In genomic region chr12:85124751-85125150, GRCm38 (mm10) we compare ENCODE assay signal across 22 mouse cellular contexts. TPM values are rescaled to one million over a fixed set of nuclear protein-coding genes. Genes with fewer than 3 reads are reported as not detected.
DNase-seq lines count a peak whose midpoint lies in the region; ATAC-seq lines count a peak whose summit lies in the region.
"Had no signal": no experiment of that assay in that cellular context is flagged by ENCODE, and none has a peak within 500 bp of the region (broad histone marks: within the 10 kb centered on the region; RNA-seq: fewer than 3 reads in every experiment).

No protein-coding gene starts in this region.

- H3K27me3 ChIP-seq in forebrain, embryonic 11.5 days (ENCODE audit: control insufficient read depth, insufficient read depth, low read length) = no peaks in the 10 kb centered on the region
- H3K27me3 ChIP-seq in forebrain, embryonic 10.5 days (ENCODE audit: poor library complexity, severe bottlenecking) = no peaks in the 10 kb centered on the region
- H3K27me3 ChIP-seq in liver, embryonic 11.5 days (replicated peaks; ENCODE audit: control insufficient read depth, insufficient read depth, low read length) = no peaks in the 10 kb centered on the region
- H3K27me3 ChIP-seq: CH12.LX, Patski had no signal

- H3K4me3 ChIP-seq in forebrain, embryonic 11.5 days (ENCODE audit: low read depth, low read length) = no peak overlapping the region
- H3K4me3 ChIP-seq in forebrain, embryonic 10.5 days = no peak overlapping the region
- H3K4me3 ChIP-seq in liver, embryonic 11.5 days (ENCODE audit: low read depth, low read length) = no peak overlapping the region

- ATAC-seq in forebrain, embryonic 11.5 days (replicated peaks; ENCODE audit: low FRiP score) = no peak
- ATAC-seq in megakaryocyte, adult 5-6 weeks (ENCODE audit: poor library complexity, severe bottlenecking) = no peak
- ATAC-seq in liver, embryonic 11.5 days (replicated peaks; ENCODE audit: low FRiP score) = no peak
- ATAC-seq: activated CD4-positive, CD25-positive, alpha-beta regulatory T cell, adult 4 months; CD4-positive, CD25-positive, alpha-beta regulatory T cell, adult 4 months; Patski had no signal

- no peak overlapping the region for H3K27ac ChIP-seq in forebrain, embryonic 11.5 days (ENCODE audit: low read depth, low read length)
- no peak overlapping the region for H3K27ac ChIP-seq in forebrain, embryonic 10.5 days
- no peak overlapping the region for H3K27ac ChIP-seq in liver, embryonic 11.5 days (ENCODE audit: low read depth, low read length)

- no peak overlapping the region for H3K4me2 ChIP-seq in forebrain, embryonic 11.5 days (ENCODE audit: low read depth, low read length, severe bottlenecking)
- no peak overlapping the region for H3K4me2 ChIP-seq in liver, embryonic 11.5 days

- no peaks in the 10 kb centered on the region for H3K4me1 ChIP-seq in forebrain, embryonic 11.5 days (replicated peaks; ENCODE audit: control insufficient read depth, insufficient read depth, low read length)
- H3K4me1 ChIP-seq in forebrain, embryonic 10.5 days = no peaks in the 10 kb centered on the region
- no peaks in the 10 kb centered on the region for H3K4me1 ChIP-seq in liver, embryonic 11.5 days (replicated peaks; ENCODE audit: control insufficient read depth, insufficient read depth, low read length)

- H3K9ac ChIP-seq in forebrain, embryonic 11.5 days (ENCODE audit: low read length) = no peak overlapping the region
- H3K9ac ChIP-seq in liver, embryonic 11.5 days (ENCODE audit: low read depth, low read length) = no peak overlapping the region

- 91% methylated on average over 5 of the region's 5 CpGs for WGBS in forebrain, embryonic 11.5 days
- 95% methylated on average over 5 of the region's 5 CpGs for WGBS in forebrain, embryonic 10.5 days
- 95% methylated on average over 5 of the region's 5 CpGs for WGBS in liver, embryonic 11.5 days

- H3K36me3 ChIP-seq in forebrain, embryonic 11.5 days (ENCODE audit: control insufficient read depth, insufficient read depth, low read length) = peaks cover 20% of the 10 kb centered on the region
- H3K36me3 ChIP-seq in forebrain, embryonic 10.5 days (replicated peaks) = peaks cover 99% of the 10 kb centered on the region
- H3K36me3 ChIP-seq in liver, embryonic 11.5 days (ENCODE audit: control insufficient read depth, insufficient read depth, low read length) = peaks cover 53% of the 10 kb centered on the region

- H3K9me3 ChIP-seq in forebrain, embryonic 11.5 days (ENCODE audit: control insufficient read depth, low read length) = no peaks in the 10 kb centered on the region
- H3K9me3 ChIP-seq in forebrain, embryonic 10.5 days = no peaks in the 10 kb centered on the region
- no peaks in the 10 kb centered on the region for H3K9me3 ChIP-seq in liver, embryonic 11.5 days (ENCODE audit: control insufficient read depth, low read length)
- H3K9me3 ChIP-seq: G1E had no signal

- peak; percentile 13 for DNase-seq in forebrain, embryonic 11.5 days (ENCODE audit: low spot score)
- DNase-seq in forebrain, embryonic 10.5 days (ENCODE audit: extremely low spot score, low spot score) = no peak
- peak; percentile 70 for DNase-seq in fat pad, adult 2 months (ENCODE audit: extremely low read depth, low read depth, low spot score)
- peak; percentile 69 for DNase-seq in gonadal fat pad, adult 2 months (ENCODE audit: low read depth)
- no peak for DNase-seq in liver, embryonic 11.5 days (ENCODE audit: low spot score)
- DNase-seq: adrenal gland, adult 2 months; adrenal gland, adult 8-10 months; adrenal gland, postnatal 10 days; adrenal gland, postnatal 14 days; adrenal gland, postnatal 25 days; adrenal gland, postnatal 36 days; B cell, adult 2 months; cerebellum, adult 11 months; cerebellum, adult 11-12 months; cerebellum, adult 18-20 months had no signal

RNA-seq across cellular contexts. Expression of gene Dlst, which starts 14.1 kb away (rescaled TPM):
- polyA plus RNA-seq in forebrain, embryonic 11.5 days (2014; fragmentation: Nextera tagmentation; extraction: Ambion mirVana) = 118 TPM in 2 replicates
- 113 and 122 TPM in 2 replicates for polyA plus RNA-seq in forebrain, embryonic 10.5 days (2016; fragmentation: Nextera tagmentation; extraction: Ambion mirVana)
- polyA plus RNA-seq in gonadal fat pad, adult 2 months (2012; rRNA removed) = 125 and 132 TPM in 2 replicates
- 68.1 and 91.8 TPM in 2 replicates for total RNA-seq in megakaryocyte, adult 5-6 weeks (2015)
- total RNA-seq in megakaryocyte, adult 5-6 weeks (2017) = 166 and 175 TPM in 2 replicates
- polyA plus RNA-seq in liver, embryonic 11.5 days (2014; fragmentation: Nextera tagmentation; extraction: Ambion mirVana) = 139 and 143 TPM in 2 replicates

RNA-seq across cellular contexts. Expression of gene Prox2, which starts 14.2 kb away (rescaled TPM):
- 2.5 and 3.5 TPM in 2 replicates for polyA plus RNA-seq in forebrain, embryonic 11.5 days (2014; fragmentation: Nextera tagmentation; extraction: Ambion mirVana)
- polyA plus RNA-seq in forebrain, embryonic 10.5 days (2016; fragmentation: Nextera tagmentation; extraction: Ambion mirVana) = 2.3 and 2.7 TPM in 2 replicates
- 3.0 and 3.4 TPM in 2 replicates for polyA plus RNA-seq in gonadal fat pad, adult 2 months (2012; rRNA removed)
- 1.6 and 3.1 TPM in 2 replicates for total RNA-seq in megakaryocyte, adult 5-6 weeks (2015)
- 2.0 and 6.0 TPM in 2 replicates for total RNA-seq in megakaryocyte, adult 5-6 weeks (2017)
- polyA plus RNA-seq in liver, embryonic 11.5 days (2014; fragmentation: Nextera tagmentation; extraction: Ambion mirVana) = 3.8 and 4.3 TPM in 2 replicates

RNA-seq across cellular contexts. Expression of gene Rps6kl1, which starts 26.3 kb away (rescaled TPM):
- polyA plus RNA-seq in forebrain, embryonic 11.5 days (2014; fragmentation: Nextera tagmentation; extraction: Ambion mirVana) = 1.9 and 2.8 TPM in 2 replicates
- polyA plus RNA-seq in forebrain, embryonic 10.5 days (2016; fragmentation: Nextera tagmentation; extraction: Ambion mirVana) = 0.89 and 1.0 TPM in 2 replicates
- polyA plus RNA-seq in gonadal fat pad, adult 2 months (2012; rRNA removed) = 1.6 and 1.9 TPM in 2 replicates
- total RNA-seq in megakaryocyte, adult 5-6 weeks (2015) = 0.04 TPM in 1 of 2 replicates, not detected in the other
- 0.15 TPM in 1 of 2 replicates, not detected in the other for total RNA-seq in megakaryocyte, adult 5-6 weeks (2017)
- polyA plus RNA-seq in liver, embryonic 11.5 days (2014; fragmentation: Nextera tagmentation; extraction: Ambion mirVana) = 0.99 and 1.1 TPM in 2 replicates

RNA-seq across cellular contexts. Expression of gene Pgf, which starts 52.8 kb away (rescaled TPM):
- 3.1 and 3.7 TPM in 2 replicates for polyA plus RNA-seq in forebrain, embryonic 11.5 days (2014; fragmentation: Nextera tagmentation; extraction: Ambion mirVana)
- 2.5 and 3.1 TPM in 2 replicates for polyA plus RNA-seq in forebrain, embryonic 10.5 days (2016; fragmentation: Nextera tagmentation; extraction: Ambion mirVana)
- 26.8 and 32.7 TPM in 2 replicates for polyA plus RNA-seq in gonadal fat pad, adult 2 months (2012; rRNA removed)
- total RNA-seq in megakaryocyte, adult 5-6 weeks (2015) = 0.14 and 0.33 TPM in 2 replicates
- total RNA-seq in megakaryocyte, adult 5-6 weeks (2017) = 0.18 TPM in 1 of 2 replicates, not detected in the other
- 4.0 and 5.7 TPM in 2 replicates for polyA plus RNA-seq in liver, embryonic 11.5 days (2014; fragmentation: Nextera tagmentation; extraction: Ambion mirVana)
- total RNA-seq: MEL had no signal
- polyA plus RNA-seq: activated CD4-positive, CD25-positive, alpha-beta regulatory T cell, adult 4 months; CD4-positive, CD25-positive, alpha-beta regulatory T cell, adult 4 months; G1E had no signal

Comparison
In these comparisons a context has a peak if more than half of its experiments do, and no peak if none do; other contexts are left out.
1. DNase-seq: peak in forebrain, embryonic 11.5 days (single experiment), fat pad, adult 2 months (single experiment) and gonadal fat pad, adult 2 months (single experiment); none in forebrain, embryonic 10.5 days (single experiment) and liver, embryonic 11.5 days (single experiment).